Mouse (Mus musculus) neural tube, embryonic 14.5 days (tissue): ENCODE measurements around the gene Map2. TPM values are rescaled to one million over a fixed set of nuclear protein-coding genes. Genes with fewer than 3 reads are reported as not detected.

Source experiments
- ATAC-seq: fragments of 200-750 bp; cut with Nextera tagmentation; 2 replicates; pipeline ENCODE4 v1.8.0; 2017; ENCODE audit warnings: low read depth, mild to moderate bottlenecking, moderate TSS enrichment, moderate library complexity
- H3K27ac ChIP-seq: fragments of 300-500 bp; sonication (generic); 2 replicates; pipeline ENCODE4 v1.5.1; 2014; ENCODE audit warnings: low read depth, mild to moderate bottlenecking, control low read depth, low read length, moderate library complexity, mixed read lengths
- H3K27me3 ChIP-seq: fragments of 300-500 bp; sonication (generic); 2 replicates; pipeline ENCODE4 v1.6.1; 2014; ENCODE audit warnings: low read length; ENCODE audit not compliant: control insufficient read depth, insufficient read depth
- H3K36me3 ChIP-seq: fragments of 300-500 bp; sonication (generic); 2 replicates; pipeline ENCODE4 v1.6.1; 2014; ENCODE audit warnings: low read length, mixed read lengths; ENCODE audit not compliant: control insufficient read depth, insufficient read depth
- H3K4me1 ChIP-seq: fragments of 300-500 bp; sonication (generic); 2 replicates; pipeline ENCODE4 v1.6.1; 2014; ENCODE audit warnings: low read length; ENCODE audit not compliant: control insufficient read depth, insufficient read depth
- H3K4me2 ChIP-seq: fragments of 300-500 bp; sonication (generic); 2 replicates; pipeline ENCODE4 v1.6.1; 2014; ENCODE audit warnings: mild to moderate bottlenecking, low read depth, low read length, control low read depth
- H3K4me3 ChIP-seq: fragments of 300-500 bp; sonication (generic); 2 replicates; pipeline ENCODE4 v1.5.1; 2014; ENCODE audit warnings: low read depth, low read length, control low read depth, mixed read lengths
- H3K9ac ChIP-seq: fragments of 300-500 bp; sonication (generic); replicated peaks from 2 replicates; pipeline ENCODE4 v1.6.1; 2014; ENCODE audit warnings: low read depth, mild to moderate bottlenecking, control low read depth, low read length, mixed read lengths
- H3K9me3 ChIP-seq: fragments of 300-500 bp; sonication (generic); 2 replicates; pipeline ENCODE4 v1.6.1; 2016; ENCODE audit warnings: low read length; ENCODE audit not compliant: control insufficient read depth
- WGBS: fragments of 180-500 bp; shearing (Covaris S2); extraction: QIAGEN DNeasy Blood & Tissue Kit; methylation state at CpG from one replicate; pipeline ENCODE4 v1.1.7; 2014; 5-methylcytosine and 5-hydroxymethylcytosine counted together
- polyA plus RNA-seq: library from polyadenylated mRNA; unstranded; fragments of >200 nt; fragmentation: Nextera tagmentation; extraction: Ambion mirVana; gene quantifications from 2 replicates; pipeline ENCODE4 v1.2.1, GENCODE M21; 2014

The Map2 gene
- polyA plus RNA-seq, 1 experiment from 2014 or later, result 523 TPM

DNA sequence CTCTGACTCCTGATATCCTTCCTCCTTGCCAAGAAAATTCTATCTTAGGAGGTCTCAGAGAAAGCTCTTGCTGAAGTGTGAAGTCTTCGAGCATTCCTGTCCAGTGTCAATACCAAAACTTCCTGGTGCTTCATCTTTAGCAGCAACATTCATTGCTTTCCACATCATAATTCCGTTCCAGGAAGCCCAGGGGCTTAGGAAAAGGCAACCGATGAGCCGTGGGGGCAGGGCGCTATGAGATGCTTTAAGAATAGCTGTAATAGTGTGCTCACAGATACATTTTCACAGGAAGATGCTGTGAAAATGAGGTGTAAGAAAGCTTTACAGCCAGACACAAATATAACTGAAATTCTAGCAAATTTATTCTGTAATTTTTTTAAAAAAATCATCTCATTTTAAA is 251.0 kb downstream of the Map2 start:
- no peaks in the 10 kb centered on the region for H3K4me1 ChIP-seq
- peaks cover 42% of the 10 kb centered on the region for H3K36me3 ChIP-seq
- no peak for ATAC-seq

GRCm38 (mm10) chr1:66430962-66431361 is 255.9 kb downstream of the Map2 start:
- Histone ChIP-seq H3K9me3 (no peaks in the 10 kb centered on the region), H3K4me3 (no peak overlapping the region), H3K4me2 (no peak overlapping the region), H3K27me3 (no peaks in the 10 kb centered on the region), H3K9ac (no peak overlapping the region), H3K4me1 (no peaks in the 10 kb centered on the region), H3K27ac (no peak overlapping the region), H3K36me3 (peaks cover 26% of the 10 kb centered on the region)
- no peak for ATAC-seq

More for the DNA sequence above, 251.0 kb downstream of the Map2 start:
- Histone ChIP-seq H3K27me3 (no peaks in the 10 kb centered on the region), H3K4me2 (no peak overlapping the region), H3K27ac (no peak overlapping the region), H3K9me3 (no peaks in the 10 kb centered on the region), H3K4me3 (no peak overlapping the region), H3K9ac (no peak overlapping the region)
- 90% methylated on average over 5 of the region's 5 CpGs for WGBS

- ATAC-seq, result no peak
- no peaks in the 10 kb centered on the region for H3K27me3 ChIP-seq
- H3K4me1 ChIP-seq, result no peaks in the 10 kb centered on the region
- no peaks in the 10 kb centered on the region for H3K9me3 ChIP-seq
- no peak overlapping the region for H3K4me2 ChIP-seq
- no peak overlapping the region for H3K9ac ChIP-seq
- WGBS, result 92% methylated on average over 6 of the region's 6 CpGs
- H3K36me3 ChIP-seq, result peaks cover 23% of the 10 kb centered on the region
- no peak overlapping the region for H3K4me3 ChIP-seq
- H3K27ac ChIP-seq, result no peak overlapping the region
These were observed 256.4 kb downstream of the Map2 start for GRCm38 (mm10) chr1:66431472-66431871.

- H3K27me3 ChIP-seq, result no peaks in the 10 kb centered on the region
- no peak overlapping the region for H3K9ac ChIP-seq
- H3K4me1 ChIP-seq, result no peaks in the 10 kb centered on the region
- peaks cover 43% of the 10 kb centered on the region; the same call in 1 of the 2 replicates for H3K36me3 ChIP-seq
- 88% methylated on average over 2 of the region's 2 CpGs for WGBS
- H3K4me3 ChIP-seq, result no peak overlapping the region
- no peak for ATAC-seq
- H3K9me3 ChIP-seq, result no peaks in the 10 kb centered on the region
- no peak overlapping the region for H3K4me2 ChIP-seq
- H3K27ac ChIP-seq, result no peak overlapping the region
These were observed 263.0 kb downstream of the Map2 start for GRCm38 (mm10) chr1:66438069-66438468.

DNA sequence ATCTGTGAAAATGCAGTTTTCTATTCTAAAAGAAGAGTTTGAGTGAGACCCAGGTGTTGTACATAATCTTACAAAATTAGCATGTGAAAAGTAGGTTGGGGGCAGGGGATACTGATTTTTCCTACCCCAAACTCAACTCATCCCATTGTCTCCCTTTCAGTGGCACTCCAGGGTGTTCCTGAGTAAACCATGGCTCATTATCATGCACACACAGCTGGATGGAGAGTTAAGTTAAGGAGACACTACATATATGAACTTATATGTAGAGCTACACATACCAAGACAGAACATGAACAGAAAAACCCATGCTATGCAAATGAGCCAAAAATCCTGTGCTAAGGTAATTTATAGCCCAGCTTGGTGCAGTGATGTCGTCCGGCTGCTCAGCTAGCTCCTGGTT is 267.8 kb downstream of the Map2 start:
- ATAC-seq, result no peak
- H3K9me3 ChIP-seq, result no peaks in the 10 kb centered on the region
- no peaks in the 10 kb centered on the region for H3K4me1 ChIP-seq
- no peak overlapping the region for H3K9ac ChIP-seq
- H3K36me3 ChIP-seq, result peaks cover 37% of the 10 kb centered on the region; the same call in 1 of the 2 replicates
- no peaks in the 10 kb centered on the region for H3K27me3 ChIP-seq
- no peak overlapping the region for H3K4me3 ChIP-seq
- no peak overlapping the region for H3K4me2 ChIP-seq
- H3K27ac ChIP-seq, result no peak overlapping the region
- 53% methylated on average over 2 of the region's 2 CpGs for WGBS

DNA sequence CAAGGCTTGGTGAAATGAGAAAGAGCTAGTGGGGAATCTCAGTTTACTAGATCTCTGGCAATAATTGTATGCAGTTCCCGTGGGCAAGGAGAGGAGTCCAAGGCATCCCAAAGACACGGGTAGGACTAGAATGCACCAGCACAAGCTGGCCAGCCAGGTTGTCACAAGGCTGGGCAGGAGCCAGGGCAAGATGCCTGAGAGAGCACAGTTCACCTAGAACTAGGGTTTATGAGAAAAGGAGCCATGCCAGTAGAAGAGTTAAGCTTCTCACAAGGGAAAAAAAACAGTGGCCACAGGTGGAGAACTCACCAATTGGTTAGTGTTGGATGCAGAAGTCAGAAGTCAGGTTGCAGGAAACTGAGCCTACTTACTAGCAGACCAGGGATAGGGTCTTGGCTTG is 274.4 kb downstream of the Map2 start:
- Histone ChIP-seq H3K9me3 (no peaks in the 10 kb centered on the region), H3K27me3 (no peaks in the 10 kb centered on the region), H3K4me2 (no peak overlapping the region), H3K9ac (no peak overlapping the region), H3K36me3 (no peaks in the 10 kb centered on the region), H3K4me1 (no peaks in the 10 kb centered on the region), H3K4me3 (no peak overlapping the region), H3K27ac (no peak overlapping the region)
- WGBS, result 66% methylated on average over 2 of the region's 2 CpGs
- ATAC-seq, result no peak

GRCm38 (mm10) chr1:66456580-66456979 is 281.5 kb downstream of the Map2 start:
- no peak for ATAC-seq
- 29% methylated on average over 2 of the region's 2 CpGs for WGBS

DNA sequence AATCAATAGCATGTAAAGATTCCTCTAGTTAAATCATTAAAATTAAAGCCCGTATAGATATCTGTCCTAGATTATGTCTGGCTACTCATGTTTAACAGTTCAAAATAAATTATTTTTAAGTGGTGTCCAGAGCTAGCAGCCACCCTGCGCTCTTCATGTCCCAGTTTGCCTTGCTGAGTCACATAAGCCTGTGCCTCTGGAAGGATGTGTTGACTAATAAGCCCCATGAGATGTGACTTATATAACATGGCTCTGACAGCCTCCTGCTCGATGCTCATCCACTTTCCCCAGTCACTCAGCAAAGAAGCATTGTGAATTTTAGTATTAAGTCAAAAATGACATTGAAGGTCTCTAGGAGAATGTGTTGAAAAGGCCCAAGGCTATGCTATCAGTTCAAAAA is 282.7 kb downstream of the Map2 start:
- Histone ChIP-seq H3K36me3 (no peaks in the 10 kb centered on the region), H3K4me1 (no peaks in the 10 kb centered on the region), H3K27me3 (no peaks in the 10 kb centered on the region), H3K9me3 (no peaks in the 10 kb centered on the region), H3K4me3 (no peak overlapping the region), H3K9ac (no peak overlapping the region), H3K4me2 (no peak overlapping the region), H3K27ac (no peak overlapping the region)
- 68% methylated on average over 3 of the region's 3 CpGs for WGBS
- no peak for ATAC-seq

More at GRCm38 (mm10) chr1:66456580-66456979, 281.5 kb downstream of the Map2 start:
- Histone ChIP-seq H3K4me3 (no peak overlapping the region), H3K27me3 (no peaks in the 10 kb centered on the region), H3K9ac (no peak overlapping the region), H3K4me2 (no peak overlapping the region), H3K4me1 (no peaks in the 10 kb centered on the region), H3K27ac (no peak overlapping the region), H3K9me3 (no peaks in the 10 kb centered on the region), H3K36me3 (no peaks in the 10 kb centered on the region)

DNA sequence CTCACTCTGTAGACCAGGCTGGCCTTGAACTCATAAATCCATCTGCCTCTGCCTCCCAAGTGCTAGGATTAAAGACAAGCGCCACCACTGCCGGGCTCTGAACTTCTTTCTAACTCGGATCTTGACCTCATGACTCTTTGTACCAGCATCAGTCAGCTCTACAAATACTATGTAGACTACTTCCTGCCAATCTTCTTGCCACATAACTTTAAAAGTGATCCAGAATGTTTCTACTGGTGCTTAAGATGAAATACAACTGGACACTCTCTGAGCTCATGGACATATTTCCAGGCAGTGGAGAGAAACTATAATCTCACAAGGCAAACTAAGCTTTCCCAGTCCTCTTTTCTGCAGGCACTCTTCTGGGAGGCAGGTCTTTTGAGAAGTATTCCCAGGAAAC is 284.3 kb downstream of the Map2 start:
- H3K36me3 ChIP-seq, result no peaks in the 10 kb centered on the region
- no peak overlapping the region for H3K27ac ChIP-seq
- WGBS, result 77% methylated on average over 3 of the region's 3 CpGs
- no peaks in the 10 kb centered on the region for H3K4me1 ChIP-seq
- no peak overlapping the region for H3K9ac ChIP-seq
- ATAC-seq, result no peak
- no peaks in the 10 kb centered on the region for H3K27me3 ChIP-seq
- H3K9me3 ChIP-seq, result no peaks in the 10 kb centered on the region
- H3K4me2 ChIP-seq, result no peak overlapping the region
- H3K4me3 ChIP-seq, result no peak overlapping the region

- no peak overlapping the region for H3K4me2 ChIP-seq
- H3K36me3 ChIP-seq, result no peaks in the 10 kb centered on the region
- no peaks in the 10 kb centered on the region for H3K4me1 ChIP-seq
- no peak for ATAC-seq
- WGBS, result 87% methylated on average over 4 of the region's 4 CpGs
- no peak overlapping the region for H3K27ac ChIP-seq
- no peak overlapping the region for H3K9ac ChIP-seq
- no peaks in the 10 kb centered on the region for H3K27me3 ChIP-seq
- no peaks in the 10 kb centered on the region for H3K9me3 ChIP-seq
- no peak overlapping the region for H3K4me3 ChIP-seq
These were observed 285.8 kb downstream of the Map2 start for GRCm38 (mm10) chr1:66460850-66461249.
